Mouse (Mus musculus) heart, embryonic 13.5 days (tissue): ENCODE results near the gene Rnf207. TPM values are rescaled to one million over a fixed set of nuclear protein-coding genes. Genes with fewer than 3 reads are reported as not detected.

Source experiments
- ATAC-seq: fragments of 200-750 bp; cut with Nextera tagmentation; 2 replicates; pipeline ENCODE4 v1.8.0; 2017; ENCODE audit warnings: moderate TSS enrichment; ENCODE audit not compliant: insufficient number of reproducible peaks, low FRiP score, low TSS enrichment; ENCODE audit errors: extremely low read depth
- H3K27ac ChIP-seq: fragments of 300-500 bp; sonication (generic); replicated peaks from 2 replicates; pipeline ENCODE4 v1.5.1; 2015; ENCODE audit warnings: moderate library complexity, mild to moderate bottlenecking, inconsistent platforms
- H3K27me3 ChIP-seq: fragments of 300-500 bp; sonication (generic); replicated peaks from 2 replicates; pipeline ENCODE4 v1.6.1; 2015; ENCODE audit warnings: mild to moderate bottlenecking, inconsistent platforms
- H3K36me3 ChIP-seq: fragments of 300-500 bp; sonication (generic); 2 replicates; pipeline ENCODE4 v1.6.1; 2015; ENCODE audit warnings: mild to moderate bottlenecking, inconsistent platforms
- H3K4me1 ChIP-seq: fragments of 300-500 bp; sonication (generic); 2 replicates; pipeline ENCODE4 v1.6.1; 2015; ENCODE audit warnings: inconsistent platforms
- H3K4me2 ChIP-seq: fragments of 300-500 bp; sonication (generic); 2 replicates; pipeline ENCODE4 v1.6.1; 2015; ENCODE audit warnings: inconsistent platforms, mild to moderate bottlenecking, moderate library complexity
- H3K4me3 ChIP-seq: fragments of 300-500 bp; sonication (generic); 2 replicates; pipeline ENCODE4 v1.5.1; 2015; ENCODE audit warnings: moderate library complexity, mild to moderate bottlenecking, inconsistent platforms
- H3K9ac ChIP-seq: fragments of 300-500 bp; sonication (generic); 2 replicates; pipeline ENCODE4 v1.6.1; 2015; ENCODE audit warnings: inconsistent platforms, mild to moderate bottlenecking, moderate library complexity
- H3K9me3 ChIP-seq: fragments of 300-500 bp; sonication (generic); 2 replicates; pipeline ENCODE4 v1.6.1; 2016; ENCODE audit warnings: inconsistent platforms
- WGBS: fragments of 180-500 bp; shearing (Covaris S2); methylation state at CpG from one replicate; pipeline ENCODE4 v1.1.7; 2015; ENCODE audit warnings: mixed read lengths; 5-methylcytosine and 5-hydroxymethylcytosine counted together
- polyA plus RNA-seq: library from polyadenylated mRNA; unstranded; fragments of >200 nt; fragmentation: Nextera tagmentation; extraction: Ambion mirVana; gene quantifications from 2 replicates; pipeline ENCODE4 v1.2.1, GENCODE M21; 2015

The Rnf207 gene
- polyA plus RNA-seq, 1 experiment from 2014 or later: 71.2 TPM

GRCm38 (mm10) chr4:152345120-152345889 is 26.5 kb upstream of the Rnf207 start:
- H3K4me2 ChIP-seq: no peak overlapping the region
- H3K27ac ChIP-seq: no peak overlapping the region
- H3K27me3 ChIP-seq: peaks cover 85% of the 10 kb centered on the region
- no peak overlapping the region for H3K9ac ChIP-seq
- H3K9me3 ChIP-seq: no peaks in the 10 kb centered on the region
- H3K36me3 ChIP-seq: no peaks in the 10 kb centered on the region
- H3K4me3 ChIP-seq: no peak overlapping the region
- ATAC-seq: peak; percentile 32; the same call in 1 of the 2 replicates
- 38% methylated on average over 7 of the region's 7 CpGs for WGBS
- H3K4me1 ChIP-seq: peaks cover 17% of the 10 kb centered on the region

- Histone ChIP-seq H3K9ac (no peak overlapping the region), H3K4me2 (no peak overlapping the region), H3K36me3 (no peaks in the 10 kb centered on the region), H3K4me3 (no peak overlapping the region), H3K27me3 (peaks cover 85% of the 10 kb centered on the region), H3K9me3 (no peaks in the 10 kb centered on the region), H3K4me1 (peaks cover 18% of the 10 kb centered on the region), H3K27ac (no peak overlapping the region)
- ATAC-seq: no peak
- 45% methylated on average over 7 of the region's 7 CpGs for WGBS
These were observed 25.9 kb upstream of the Rnf207 start for GRCm38 (mm10) chr4:152344651-152345050.

DNA sequence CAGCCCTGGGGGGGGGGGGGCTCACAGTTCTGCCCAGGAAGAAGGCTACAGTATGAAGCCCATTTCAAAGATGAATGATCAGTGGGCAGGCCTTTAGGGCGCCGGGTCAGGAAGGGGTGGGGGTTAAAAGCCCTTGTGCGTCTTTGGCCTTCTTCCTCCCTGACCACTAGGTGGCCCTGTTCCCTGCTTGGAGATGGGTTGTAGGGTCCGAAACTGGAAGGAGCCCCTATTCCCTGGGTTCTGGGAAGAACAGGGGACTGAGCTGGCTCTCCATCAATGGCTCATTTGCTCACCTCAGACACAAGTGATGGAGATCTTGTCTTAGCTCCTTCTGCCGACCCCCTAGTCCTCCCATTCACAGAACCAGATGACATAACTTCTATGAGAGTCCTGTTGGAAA is 24.5 kb upstream of the Rnf207 start:
- Histone ChIP-seq H3K4me3 (no peak overlapping the region), H3K36me3 (no peaks in the 10 kb centered on the region), H3K9ac (no peak overlapping the region), H3K4me2 (no peak overlapping the region), H3K9me3 (no peaks in the 10 kb centered on the region), H3K27ac (no peak overlapping the region), H3K27me3 (peaks cover 85% of the 10 kb centered on the region), H3K4me1 (peaks cover 31% of the 10 kb centered on the region)
- no peak for ATAC-seq
- 12% methylated on average over 5 of the region's 5 CpGs for WGBS

DNA sequence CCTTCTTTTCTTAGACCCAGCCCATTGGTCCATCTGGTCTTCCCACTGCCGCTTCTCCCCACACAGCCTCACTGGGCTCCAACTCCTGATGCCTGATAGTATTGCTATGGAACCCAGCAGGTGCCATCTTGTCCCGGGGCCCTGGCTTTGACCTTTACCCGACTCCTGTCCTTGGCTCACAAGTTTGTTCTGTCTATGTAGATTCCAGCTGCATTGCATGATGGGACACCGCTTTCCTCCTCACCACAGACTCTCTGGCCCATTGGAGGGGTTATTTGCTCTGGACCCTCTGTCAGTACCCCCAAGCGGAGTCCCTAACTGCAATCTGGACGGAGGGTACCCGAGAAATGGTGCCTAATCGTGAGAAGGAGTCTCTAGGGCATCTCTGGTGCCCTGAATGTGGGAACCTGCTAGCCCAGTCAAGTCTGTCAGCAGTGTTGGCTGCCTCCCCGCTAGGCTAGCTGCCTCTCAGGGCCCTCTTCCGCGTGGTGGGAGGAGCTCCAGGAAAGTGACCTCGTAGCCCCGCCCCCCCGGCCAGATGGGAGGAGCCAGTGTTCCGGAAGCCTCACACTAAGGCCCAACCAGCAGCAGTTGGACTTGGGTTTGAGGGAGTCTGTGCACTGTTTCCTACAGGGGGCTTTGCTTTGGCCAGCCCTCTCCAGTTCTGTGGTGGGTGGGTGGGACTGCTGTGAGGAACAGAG is 21.9 kb upstream of the Rnf207 start:
- H3K4me3 ChIP-seq: no peak overlapping the region
- peaks cover 93% of the 10 kb centered on the region for H3K27me3 ChIP-seq
- peaks cover 27% of the 10 kb centered on the region for H3K4me1 ChIP-seq
- H3K4me2 ChIP-seq: no peak overlapping the region
- ATAC-seq: no peak
- no peak overlapping the region for H3K27ac ChIP-seq
- WGBS: 33% methylated on average over 15 of the region's 15 CpGs
- H3K9me3 ChIP-seq: no peaks in the 10 kb centered on the region
- no peak overlapping the region for H3K9ac ChIP-seq
- peaks cover 3% of the 10 kb centered on the region for H3K36me3 ChIP-seq

- no peak for ATAC-seq
- Histone ChIP-seq H3K4me2 (peak overlapping the region; percentile 97), H3K36me3 (peaks cover 17% of the 10 kb centered on the region), H3K27me3 (peaks cover 86% of the 10 kb centered on the region), H3K4me3 (peak overlapping the region; percentile 62), H3K9ac (peak overlapping the region; percentile 77), H3K9me3 (no peaks in the 10 kb centered on the region), H3K4me1 (peaks cover 16% of the 10 kb centered on the region), H3K27ac (no peak overlapping the region)
- WGBS: 3% methylated on average over 19 of the region's 26 CpGs
These were observed 20.5 kb upstream of the Rnf207 start for GRCm38 (mm10) chr4:152339293-152339790.

GRCm38 (mm10) chr4:152338419-152339292 is 19.9 kb upstream of the Rnf207 start, which contains the start of gene Chd5:
Gene Chd5, plus strand, starts transcription at chr4:152338651.
- Histone ChIP-seq H3K4me3 (peak within 1 kb of the TSS; percentile 62), H3K9ac (peak within 1 kb of the TSS; percentile 77), H3K27ac (no peak within 1 kb of the TSS), H3K27me3 (peaks cover 79% of the 10 kb centered on the region), H3K9me3 (no peaks in the 10 kb centered on the region), H3K4me2 (peak within 1 kb of the TSS; percentile 97), H3K4me1 (peaks cover 16% of the 10 kb centered on the region), H3K36me3 (peaks cover 23% of the 10 kb centered on the region)
- no peak for ATAC-seq
- WGBS: 1% methylated on average over 97 of the region's 120 CpGs

DNA sequence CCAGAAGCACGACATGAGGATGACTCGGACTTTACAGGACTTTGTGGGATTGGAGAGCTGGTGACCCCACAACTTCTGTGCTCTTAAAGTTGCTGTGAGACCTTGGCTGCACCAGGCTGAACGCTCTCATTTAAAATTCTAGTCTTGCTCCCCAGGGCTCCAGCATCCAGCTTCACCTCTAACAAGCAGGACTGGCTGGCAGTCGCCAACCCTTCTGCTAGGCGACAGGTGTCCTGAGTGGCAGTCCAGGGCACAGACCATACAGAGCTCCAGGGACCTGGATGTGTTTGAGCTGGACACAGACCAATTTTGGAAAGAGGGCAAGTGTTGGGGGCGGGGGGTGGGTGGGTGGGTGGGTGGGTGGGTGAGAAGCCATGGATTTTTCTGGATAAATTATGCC is 19.0 kb upstream of the Rnf207 start:
- H3K4me3 ChIP-seq: no peak overlapping the region
- no peaks in the 10 kb centered on the region for H3K9me3 ChIP-seq
- H3K27ac ChIP-seq: no peak overlapping the region
- peaks cover 70% of the 10 kb centered on the region for H3K27me3 ChIP-seq
- H3K36me3 ChIP-seq: peaks cover 32% of the 10 kb centered on the region
- no peak overlapping the region for H3K9ac ChIP-seq
- peaks cover 16% of the 10 kb centered on the region for H3K4me1 ChIP-seq
- no peak for ATAC-seq
- no peak overlapping the region for H3K4me2 ChIP-seq
- WGBS: 26% methylated on average over 6 of the region's 6 CpGs

DNA sequence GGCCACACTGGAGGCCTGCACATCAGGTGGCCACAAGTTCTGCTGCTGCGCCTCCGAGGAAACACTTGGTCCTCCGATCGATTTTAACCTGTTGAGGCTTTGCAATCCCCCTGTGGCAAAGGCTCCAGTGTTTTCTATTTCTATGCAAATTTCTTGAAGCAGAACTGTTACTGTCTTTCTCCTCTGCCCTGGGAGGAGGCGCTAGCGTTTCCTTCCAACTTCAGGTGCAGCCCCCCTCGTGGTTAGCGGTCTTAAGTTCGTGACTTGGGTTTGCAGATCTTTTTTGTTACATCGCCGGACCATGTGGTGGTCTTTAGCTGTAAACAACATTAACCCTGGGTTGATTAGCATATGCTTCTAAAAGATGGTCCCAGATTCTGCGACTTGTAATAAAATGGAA is 14.8 kb upstream of the Rnf207 start:
- H3K4me3 ChIP-seq: no peak overlapping the region
- ATAC-seq: no peak
- H3K9ac ChIP-seq: no peak overlapping the region
- H3K4me2 ChIP-seq: no peak overlapping the region
- H3K36me3 ChIP-seq: peaks cover 74% of the 10 kb centered on the region
- peaks cover 5% of the 10 kb centered on the region; the same call in 1 of the 2 replicates for H3K4me1 ChIP-seq
- peaks cover 29% of the 10 kb centered on the region for H3K27me3 ChIP-seq
- H3K27ac ChIP-seq: no peak overlapping the region
- no peaks in the 10 kb centered on the region for H3K9me3 ChIP-seq
- 93% methylated on average over 12 of the region's 12 CpGs for WGBS

GRCm38 (mm10) chr4:152332952-152333351 is 14.2 kb upstream of the Rnf207 start:
- WGBS: 30% methylated on average over 2 of the region's 2 CpGs
- Histone ChIP-seq H3K9ac (no peak overlapping the region), H3K4me3 (no peak overlapping the region), H3K4me2 (no peak overlapping the region), H3K27ac (no peak overlapping the region), H3K4me1 (no peaks in the 10 kb centered on the region; the same call in 1 of the 2 replicates), H3K36me3 (peaks cover 81% of the 10 kb centered on the region), H3K27me3 (peaks cover 22% of the 10 kb centered on the region), H3K9me3 (no peaks in the 10 kb centered on the region)
- peak; percentile 61; the same call in 1 of the 2 replicates for ATAC-seq

DNA sequence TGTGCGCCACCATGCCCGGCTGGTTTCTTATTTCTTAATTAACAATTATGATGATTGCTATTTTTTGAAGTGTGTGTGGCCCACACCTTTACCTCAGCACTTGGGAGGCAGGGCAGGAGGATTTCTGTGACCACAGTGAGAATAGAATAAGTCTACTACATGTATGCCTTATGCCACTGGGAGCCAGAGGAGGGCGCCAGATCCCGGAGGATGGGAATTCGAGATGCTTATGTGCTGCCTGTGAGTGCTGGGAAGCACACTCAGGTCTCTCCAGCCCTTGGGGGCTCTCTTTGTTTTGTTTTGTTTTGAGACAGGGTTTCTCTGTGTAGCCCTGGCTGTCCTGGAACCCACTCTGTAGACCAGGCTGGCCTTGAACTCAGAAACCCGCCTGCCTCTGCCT is 9.9 kb upstream of the Rnf207 start:
- no peak for ATAC-seq
- Histone ChIP-seq H3K4me3 (no peak overlapping the region), H3K27ac (no peak overlapping the region), H3K4me2 (no peak overlapping the region), H3K36me3 (peaks cover 63% of the 10 kb centered on the region), H3K4me1 (peaks cover 14% of the 10 kb centered on the region), H3K9me3 (no peaks in the 10 kb centered on the region), H3K9ac (no peak overlapping the region), H3K27me3 (no peaks in the 10 kb centered on the region)
- WGBS: 80% methylated on average over 6 of the region's 6 CpGs

GRCm38 (mm10) chr4:152326543-152326942 is 7.8 kb upstream of the Rnf207 start:
- H3K9me3 ChIP-seq: no peaks in the 10 kb centered on the region
- peak overlapping the region; percentile 81 for H3K4me3 ChIP-seq
- no peak overlapping the region for H3K27ac ChIP-seq
- peaks cover 42% of the 10 kb centered on the region for H3K36me3 ChIP-seq
- 2% methylated on average over 11 of the region's 11 CpGs for WGBS
- H3K4me1 ChIP-seq: peaks cover 14% of the 10 kb centered on the region
- H3K4me2 ChIP-seq: peak overlapping the region; percentile 83
- H3K9ac ChIP-seq: peak overlapping the region; percentile 95
- H3K27me3 ChIP-seq: no peaks in the 10 kb centered on the region
- ATAC-seq: no peak
